Mouse (Mus musculus): ENCODE measurements around the gene Pola2. TPM values are rescaled to one million over a fixed set of nuclear protein-coding genes. Genes with fewer than 3 reads are reported as not detected.

Pola2 gene
- polyA plus RNA-seq, 1 experiment from 2014 or later, result 16.6 TPM

DNA sequence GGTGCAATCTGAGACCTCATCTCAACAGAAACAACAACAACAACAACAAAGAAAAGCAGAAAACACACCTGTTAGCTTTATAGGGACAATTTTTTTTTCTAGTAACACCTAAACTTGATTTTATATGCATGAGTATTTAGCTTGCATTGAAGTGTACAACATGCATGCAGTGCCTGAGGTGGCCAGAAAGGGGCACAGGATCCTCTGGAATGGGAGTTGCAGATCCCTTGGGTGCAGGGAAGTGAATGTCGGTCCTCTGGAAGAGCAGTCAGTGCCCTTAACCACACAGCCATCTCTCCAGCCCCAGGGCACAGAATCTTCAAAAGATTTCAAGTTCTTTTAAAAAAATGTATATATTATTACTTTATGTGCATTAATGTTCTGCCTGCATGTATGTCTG lies 1.4 kb downstream of the Pola2 start:
- Histone ChIP-seq H3K4me1 (ENCODE audit: insufficient read depth, low read depth, low read length) (peaks cover 4% of the 10 kb centered on the region; the same call in 1 of the 2 replicates), H3K4me2 (replicated peaks; ENCODE audit: low read depth, low read length) (no peak overlapping the region), H3K27ac (ENCODE audit: low read length) (no peak overlapping the region), H3K9ac (replicated peaks; ENCODE audit: low read depth) (no peak overlapping the region), H3K4me3 (ENCODE audit: low read depth, low read length) (no peak overlapping the region), H3K9me3 (ENCODE audit: low read length) (no peaks in the 10 kb centered on the region), H3K27me3 (replicated peaks; ENCODE audit: insufficient read depth, low read length) (no peaks in the 10 kb centered on the region), H3K36me3 (ENCODE audit: insufficient read depth, low read length) (no peaks in the 10 kb centered on the region)
- no peak for DNase-seq (ENCODE audit: low spot score)
- no peak for ATAC-seq
- 17% methylated on average over 1 of the region's 1 CpGs for WGBS
- TF ChIP-seq EP300 (IDR thresholded peaks at IDR 0.05) (no peak), CTCF (IDR thresholded peaks at IDR 0.05) (peak; percentile 44)

DNA sequence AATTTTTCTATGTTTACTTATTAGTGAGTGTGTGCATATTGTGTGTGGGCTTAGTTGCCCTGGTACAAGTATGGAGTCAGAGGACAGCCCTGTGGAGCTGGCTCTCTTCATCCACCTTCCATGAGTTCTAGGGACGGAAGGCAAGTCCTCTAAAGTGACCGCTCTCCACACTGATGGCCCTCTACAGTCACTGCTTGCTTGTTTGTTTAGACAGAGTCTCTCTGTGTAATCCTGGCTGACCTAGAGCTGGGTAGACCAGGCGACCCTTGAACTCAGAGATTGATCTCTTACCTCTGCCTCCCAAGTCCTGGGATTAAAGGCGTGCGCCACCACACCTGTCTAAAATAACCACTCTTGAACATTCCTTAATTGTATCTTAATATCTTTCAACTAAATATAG lies 6.6 kb downstream of the Pola2 start:
- H3K4me2 ChIP-seq (replicated peaks; ENCODE audit: low read depth, low read length), result no peak overlapping the region
- ATAC-seq (no peak), DNase-seq (ENCODE audit: low spot score) (no peak)
- H3K27ac ChIP-seq (ENCODE audit: low read length), result no peak overlapping the region
- H3K9me3 ChIP-seq (ENCODE audit: low read length), result no peaks in the 10 kb centered on the region
- H3K4me3 ChIP-seq (ENCODE audit: low read depth, low read length), result no peak overlapping the region
- TF ChIP-seq CTCF (IDR thresholded peaks at IDR 0.05), result no peak
- TF ChIP-seq EP300 (IDR thresholded peaks at IDR 0.05), result no peak
- 0 out of 2 replicates have a peak, but pooled peaks cover 3% of the 10 kb centered on the region for H3K4me1 ChIP-seq (ENCODE audit: insufficient read depth, low read depth, low read length)
- H3K9ac ChIP-seq (replicated peaks; ENCODE audit: low read depth), result no peak overlapping the region
- no peaks in the 10 kb centered on the region for H3K27me3 ChIP-seq (replicated peaks; ENCODE audit: insufficient read depth, low read length)
- H3K36me3 ChIP-seq (ENCODE audit: insufficient read depth, low read length), result no peaks in the 10 kb centered on the region
- WGBS, result 85% methylated on average over 5 of the region's 5 CpGs

DNA sequence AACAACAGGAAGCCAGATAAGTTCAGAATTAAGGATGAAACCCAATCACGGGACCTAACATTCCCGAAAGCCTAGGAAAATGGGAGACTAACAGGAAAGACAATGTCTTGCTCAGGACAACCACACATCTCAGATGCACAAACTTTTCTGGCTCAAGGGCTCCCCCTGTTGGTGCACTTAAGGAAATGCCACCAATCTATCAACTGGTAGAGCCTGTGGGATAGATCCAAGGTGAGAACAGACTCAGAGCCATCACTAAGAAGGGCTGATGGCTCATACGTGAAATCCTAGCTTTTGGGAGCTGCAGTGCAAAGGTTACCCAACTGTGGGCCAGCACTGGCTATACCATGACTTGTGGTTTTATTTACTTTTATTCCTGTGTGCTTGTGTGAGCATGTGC lies 7.3 kb downstream of the Pola2 start:
- Histone ChIP-seq H3K4me2 (replicated peaks; ENCODE audit: low read depth, low read length) (no peak overlapping the region), H3K27me3 (replicated peaks; ENCODE audit: insufficient read depth, low read length) (no peaks in the 10 kb centered on the region), H3K4me3 (ENCODE audit: low read depth, low read length) (no peak overlapping the region), H3K9ac (replicated peaks; ENCODE audit: low read depth) (no peak overlapping the region), H3K36me3 (ENCODE audit: insufficient read depth, low read length) (no peaks in the 10 kb centered on the region), H3K4me1 (ENCODE audit: insufficient read depth, low read depth, low read length) (0 out of 2 replicates have a peak, but pooled peaks cover 3% of the 10 kb centered on the region), H3K27ac (ENCODE audit: low read length) (no peak overlapping the region), H3K9me3 (ENCODE audit: low read length) (no peaks in the 10 kb centered on the region)
- ATAC-seq (peak; percentile 60), DNase-seq (ENCODE audit: low spot score) (peak; percentile 91)
- 15% methylated on average over 3 of the region's 3 CpGs for WGBS
- TF ChIP-seq EP300 (IDR thresholded peaks at IDR 0.05) (no peak), CTCF (IDR thresholded peaks at IDR 0.05) (peak; percentile 92)

DNA sequence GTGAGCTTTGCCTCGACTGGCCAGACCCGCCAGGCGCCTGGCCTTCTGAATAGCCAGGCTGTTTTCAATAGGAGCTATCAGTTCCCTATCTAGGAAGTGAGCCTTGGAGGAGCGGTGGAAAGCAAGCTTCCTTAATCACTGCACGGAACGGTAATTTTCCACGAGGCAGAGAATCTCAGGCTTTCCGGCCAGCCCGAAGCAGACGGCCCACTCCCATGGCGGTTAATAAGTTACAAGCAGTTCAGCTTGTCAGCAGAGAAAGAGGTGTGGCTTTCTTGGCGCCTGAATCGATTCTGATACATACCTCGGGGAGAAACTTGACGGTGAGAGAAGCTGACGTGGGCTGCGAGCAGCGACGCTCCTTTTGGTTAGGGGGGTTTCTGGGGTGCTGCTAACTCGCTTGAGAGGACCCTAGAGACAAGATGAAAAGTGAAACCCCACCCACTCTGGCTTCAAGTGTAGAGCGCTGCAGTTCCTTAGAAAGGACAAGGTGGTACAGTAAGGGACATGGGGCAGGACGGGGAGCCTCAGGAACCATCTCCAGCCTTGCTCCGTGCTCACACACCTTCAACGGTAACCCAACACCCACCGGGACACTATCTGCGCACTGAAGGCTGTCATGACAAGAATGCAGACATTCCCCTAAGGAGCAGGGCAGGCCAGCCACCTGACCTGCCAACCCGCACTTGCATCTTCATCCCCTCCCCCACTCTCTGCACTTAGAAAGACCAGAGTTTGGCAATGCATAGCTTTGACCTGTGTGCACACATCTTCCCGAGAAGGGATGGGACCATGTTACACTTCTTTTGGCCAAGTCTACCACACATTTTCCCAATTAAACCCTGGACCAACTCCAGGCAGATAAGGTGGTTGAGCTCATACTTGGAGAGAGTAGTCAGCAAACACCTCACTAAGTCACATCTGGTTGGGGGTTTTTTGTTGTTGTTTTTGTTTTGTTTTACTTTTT lies 8.0 kb downstream of the Pola2 start:
- Histone ChIP-seq H3K9me3 (ENCODE audit: low read length) (no peaks in the 10 kb centered on the region), H3K27me3 (replicated peaks; ENCODE audit: insufficient read depth, low read length) (no peaks in the 10 kb centered on the region), H3K4me3 (ENCODE audit: low read depth, low read length) (peak overlapping the region; percentile 16; the same call in 1 of the 2 replicates), H3K36me3 (ENCODE audit: insufficient read depth, low read length) (no peaks in the 10 kb centered on the region), H3K27ac (ENCODE audit: low read length) (no peak overlapping the region), H3K4me2 (replicated peaks; ENCODE audit: low read depth, low read length) (peak overlapping the region; percentile 39), H3K4me1 (ENCODE audit: insufficient read depth, low read depth, low read length) (0 out of 2 replicates have a peak, but pooled peaks cover 3% of the 10 kb centered on the region), H3K9ac (replicated peaks; ENCODE audit: low read depth) (no peak overlapping the region)
- DNase-seq (ENCODE audit: low spot score) (peak; percentile 64), ATAC-seq (peak; percentile 5; the same call in 1 of the 2 replicates)
- 45% methylated on average over 28 of the region's 28 CpGs for WGBS
- TF ChIP-seq CTCF (IDR thresholded peaks at IDR 0.05), result no peak
- TF ChIP-seq EP300 (IDR thresholded peaks at IDR 0.05), result no peak

DNA sequence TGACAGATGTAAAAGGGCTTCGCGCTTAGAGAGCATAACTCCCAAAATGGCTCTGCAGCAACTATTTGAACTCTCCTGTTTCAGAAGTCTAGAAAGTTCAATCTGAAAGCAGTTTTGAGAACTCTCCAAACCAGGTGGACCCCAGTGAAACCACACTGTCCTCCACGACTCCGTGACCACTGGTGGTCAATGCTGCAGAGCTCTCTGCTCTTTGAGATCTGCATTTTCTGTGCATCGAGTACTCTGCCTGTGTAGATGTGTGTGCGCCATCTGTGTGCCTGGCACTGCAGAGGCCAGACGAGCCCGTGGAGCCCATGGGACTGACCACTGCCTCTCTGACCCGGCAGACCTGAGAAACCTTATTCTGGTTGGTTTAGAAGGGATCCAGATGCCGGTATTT lies 9.1 kb downstream of the Pola2 start:
- 0 out of 2 replicates have a peak, but pooled peaks cover 3% of the 10 kb centered on the region for H3K4me1 ChIP-seq (ENCODE audit: insufficient read depth, low read depth, low read length)
- 88% methylated on average over 10 of the region's 10 CpGs for WGBS
- no peak for ATAC-seq
- no peaks in the 10 kb centered on the region for H3K27me3 ChIP-seq (replicated peaks; ENCODE audit: insufficient read depth, low read length)
- TF ChIP-seq CTCF (IDR thresholded peaks at IDR 0.05), result no peak
- TF ChIP-seq EP300 (IDR thresholded peaks at IDR 0.05), result no peak
- H3K9ac ChIP-seq (replicated peaks; ENCODE audit: low read depth), result no peak overlapping the region
- no peaks in the 10 kb centered on the region for H3K9me3 ChIP-seq (ENCODE audit: low read length)
- no peak for DNase-seq (ENCODE audit: low spot score)
- H3K4me3 ChIP-seq (ENCODE audit: low read depth, low read length), result no peak overlapping the region
- no peak overlapping the region for H3K27ac ChIP-seq (ENCODE audit: low read length)
- H3K4me2 ChIP-seq (replicated peaks; ENCODE audit: low read depth, low read length), result no peak overlapping the region
- H3K36me3 ChIP-seq (ENCODE audit: insufficient read depth, low read length), result no peaks in the 10 kb centered on the region

DNA sequence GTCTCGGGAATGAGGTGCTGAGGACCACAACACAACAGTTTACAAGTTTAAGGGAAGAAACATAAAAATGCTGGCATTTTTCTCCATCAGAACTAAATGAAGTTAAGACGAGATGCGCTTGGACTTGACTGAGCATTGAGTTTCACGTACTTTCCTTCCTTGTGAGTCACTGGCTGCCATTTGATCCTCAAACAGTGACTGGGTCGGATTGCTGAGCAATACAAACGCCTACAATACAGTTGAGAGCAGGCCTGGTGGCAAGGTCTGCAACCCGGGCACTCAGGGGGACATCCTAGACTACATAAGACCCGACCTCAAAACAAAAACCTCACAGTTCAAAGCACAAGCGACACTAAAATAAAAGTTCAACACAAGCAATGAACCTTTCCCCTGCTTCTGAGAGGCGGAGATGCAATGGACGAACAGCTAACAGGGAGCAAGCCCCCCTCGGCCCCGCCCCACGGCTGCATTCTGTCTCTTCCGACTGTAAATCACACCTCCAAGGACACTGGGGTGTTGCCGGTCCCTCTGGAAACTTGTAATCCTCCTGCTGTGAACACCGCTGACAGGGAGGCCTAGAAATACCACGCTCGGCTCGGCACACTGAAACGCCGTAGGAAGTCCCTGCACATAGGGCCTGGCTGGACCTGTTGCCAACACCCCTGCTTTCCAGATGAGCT lies 9.8 kb downstream of the Pola2 start:
- no peak overlapping the region for H3K27ac ChIP-seq (ENCODE audit: low read length)
- H3K4me2 ChIP-seq (replicated peaks; ENCODE audit: low read depth, low read length), result no peak overlapping the region
- ATAC-seq (no peak), DNase-seq (ENCODE audit: low spot score) (no peak)
- H3K4me1 ChIP-seq (ENCODE audit: insufficient read depth, low read depth, low read length), result 0 out of 2 replicates have a peak, but pooled peaks cover 3% of the 10 kb centered on the region
- H3K4me3 ChIP-seq (ENCODE audit: low read depth, low read length), result no peak overlapping the region
- 86% methylated on average over 22 of the region's 22 CpGs for WGBS
- no peaks in the 10 kb centered on the region for H3K27me3 ChIP-seq (replicated peaks; ENCODE audit: insufficient read depth, low read length)
- H3K9ac ChIP-seq (replicated peaks; ENCODE audit: low read depth), result no peak overlapping the region
- no peak for TF ChIP-seq EP300 (IDR thresholded peaks at IDR 0.05)
- no peak for TF ChIP-seq CTCF (IDR thresholded peaks at IDR 0.05)
- 0 out of 2 replicates have a peak, but pooled peaks cover 3% of the 10 kb centered on the region for H3K36me3 ChIP-seq (ENCODE audit: insufficient read depth, low read length)
- no peaks in the 10 kb centered on the region for H3K9me3 ChIP-seq (ENCODE audit: low read length)

All from lung, postnatal 0 days (tissue).